Mouse (Mus musculus) hindbrain, embryonic 14.5 days (tissue): ENCODE results near the gene Hk3. TPM values are rescaled to one million over a fixed set of nuclear protein-coding genes. Genes with fewer than 3 reads are reported as not detected.

Experiments used
- ATAC-seq: fragments of 200-750 bp; cut with Nextera tagmentation; 2 replicates; pipeline ENCODE4 v1.8.0; 2017; ENCODE audit warnings: moderate number of reproducible peaks, mild to moderate bottlenecking, moderate TSS enrichment, moderate library complexity; ENCODE audit not compliant: low FRiP score
- DNase-seq: peaks from one replicate; pipeline ENCODE4 v3.0.0-alpha.2; 2015; ENCODE audit warnings: low spot score
- H3K27ac ChIP-seq: fragments of 300-500 bp; sonication (generic); 2 replicates; pipeline ENCODE4 v1.5.1; 2014; ENCODE audit warnings: mild to moderate bottlenecking, moderate library complexity
- H3K27me3 ChIP-seq: fragments of 300-500 bp; sonication (generic); 2 replicates; pipeline ENCODE4 v1.6.1; 2014; ENCODE audit warnings: mild to moderate bottlenecking, low read length, mixed read lengths; ENCODE audit not compliant: control insufficient read depth, insufficient read depth
- H3K36me3 ChIP-seq: fragments of 300-500 bp; sonication (generic); replicated peaks from 2 replicates; pipeline ENCODE4 v1.6.1; 2014; ENCODE audit not compliant: control insufficient read depth, insufficient read depth
- H3K4me1 ChIP-seq: fragments of 300-500 bp; sonication (generic); replicated peaks from 2 replicates; pipeline ENCODE4 v1.6.1; 2014; ENCODE audit warnings: antibody characterized with exemption, low read length, mixed read lengths; ENCODE audit not compliant: control insufficient read depth, insufficient read depth
- H3K4me2 ChIP-seq: fragments of 300-500 bp; sonication (generic); replicated peaks from 2 replicates; pipeline ENCODE4 v1.6.1; 2014; ENCODE audit warnings: mild to moderate bottlenecking, moderate library complexity
- H3K4me3 ChIP-seq: fragments of 300-500 bp; sonication (generic); replicated peaks from 2 replicates; pipeline ENCODE4 v1.5.1; 2014; ENCODE audit warnings: mild to moderate bottlenecking, low read length
- H3K9ac ChIP-seq: fragments of 300-500 bp; sonication (generic); 2 replicates; pipeline ENCODE4 v1.6.1; 2014
- H3K9me3 ChIP-seq: fragments of 300-500 bp; sonication (generic); 2 replicates; pipeline ENCODE4 v1.6.1; 2016; ENCODE audit warnings: low read length; ENCODE audit not compliant: control insufficient read depth
- WGBS: fragments of 180-500 bp; shearing (Covaris S2); extraction: QIAGEN DNeasy Blood & Tissue Kit; methylation state at CpG from one replicate; pipeline ENCODE4 v1.1.7; 2014; 5-methylcytosine and 5-hydroxymethylcytosine counted together
- polyA plus RNA-seq: library from polyadenylated mRNA; unstranded; fragments of >200 nt; fragmentation: Nextera tagmentation; extraction: Ambion mirVana; gene quantifications from 2 replicates; pipeline ENCODE4 v1.2.1, GENCODE M21; 2014

Gene Hk3
- polyA plus RNA-seq, 1 experiment from 2014 or later, result 0.70 TPM

- no peaks in the 10 kb centered on the region for H3K36me3 ChIP-seq
- H3K4me1 ChIP-seq, result peaks cover 32% of the 10 kb centered on the region
- H3K9ac ChIP-seq, result 0 out of 2 replicates have a peak overlapping the region, but pooled peaks have one; percentile 2
- DNase-seq, result no peak
- no peak for ATAC-seq
- H3K4me3 ChIP-seq, result no peak overlapping the region
- H3K27ac ChIP-seq, result no peak overlapping the region
- H3K4me2 ChIP-seq, result no peak overlapping the region
- WGBS, result 64% methylated on average over 5 of the region's 5 CpGs
- H3K27me3 ChIP-seq, result no peaks in the 10 kb centered on the region; the same call in none of the 2 replicates
- H3K9me3 ChIP-seq, result no peaks in the 10 kb centered on the region
Measured at GRCm38 (mm10) chr13:54968636-54969035, 52.5 kb downstream of the Hk3 start.

DNA sequence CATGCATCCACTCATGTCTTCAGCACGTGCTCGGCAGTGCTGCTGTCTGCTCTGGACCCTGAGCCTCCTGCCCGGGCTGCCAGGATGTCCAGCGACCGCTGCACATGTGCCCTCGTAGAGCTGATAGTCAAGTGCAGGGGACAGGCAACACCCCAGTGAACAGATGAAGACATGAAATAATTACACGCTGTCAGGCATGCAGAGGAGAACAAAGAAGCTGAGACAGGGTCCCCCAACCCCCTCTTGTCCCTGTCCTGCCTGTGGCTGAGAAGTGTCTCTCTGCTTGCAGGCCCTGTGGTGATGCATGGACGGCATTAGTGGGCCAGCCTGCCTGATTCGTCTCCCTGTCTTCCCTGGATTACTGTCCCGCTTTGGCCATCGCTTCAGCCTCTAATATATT lies 53.7 kb downstream of the Hk3 start:
- H3K27me3 ChIP-seq, result no peaks in the 10 kb centered on the region; the same call in none of the 2 replicates
- no peaks in the 10 kb centered on the region for H3K36me3 ChIP-seq
- WGBS, result 22% methylated on average over 11 of the region's 11 CpGs
- ATAC-seq (no peak), DNase-seq (no peak)
- H3K27ac ChIP-seq, result peak overlapping the region; percentile 60; the same call in 1 of the 2 replicates
- no peak overlapping the region for H3K9ac ChIP-seq
- H3K4me3 ChIP-seq, result no peak overlapping the region
- H3K4me1 ChIP-seq, result peaks cover 32% of the 10 kb centered on the region
- no peaks in the 10 kb centered on the region for H3K9me3 ChIP-seq
- H3K4me2 ChIP-seq, result no peak overlapping the region

- Histone ChIP-seq H3K27ac (no peak overlapping the region), H3K36me3 (no peaks in the 10 kb centered on the region), H3K27me3 (peaks cover 6% of the 10 kb centered on the region), H3K9ac (no peak overlapping the region), H3K9me3 (no peaks in the 10 kb centered on the region), H3K4me3 (no peak overlapping the region), H3K4me1 (peaks cover 28% of the 10 kb centered on the region), H3K4me2 (no peak overlapping the region)
- WGBS, result 82% methylated on average over 6 of the region's 6 CpGs
- ATAC-seq (no peak), DNase-seq (no peak)
Measured at GRCm38 (mm10) chr13:54965256-54965655, 55.9 kb downstream of the Hk3 start.

DNA sequence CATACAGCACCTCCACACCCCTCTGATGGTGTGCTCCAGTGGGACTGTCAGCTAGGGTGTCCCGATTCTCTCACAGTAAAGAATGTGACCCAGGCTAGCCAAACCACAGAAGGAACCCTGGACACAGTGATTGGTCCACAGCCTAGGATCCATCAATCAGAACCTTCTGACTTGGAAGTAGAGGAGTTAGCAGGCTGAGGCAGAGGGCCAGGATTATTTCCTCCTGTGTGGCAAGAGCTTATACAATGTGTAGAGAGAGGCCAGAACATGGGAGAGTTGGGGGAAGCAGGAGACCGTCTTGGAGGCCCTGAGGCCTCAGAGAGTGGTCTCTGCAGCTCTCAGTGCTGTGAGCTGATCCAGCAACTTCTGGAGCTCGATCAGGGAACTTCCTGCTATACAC lies 60.7 kb downstream of the Hk3 start:
- ATAC-seq (no peak), DNase-seq (no peak)
- WGBS, result 80% methylated on average over 3 of the region's 3 CpGs
- Histone ChIP-seq H3K27me3 (peaks cover 20% of the 10 kb centered on the region), H3K9me3 (no peaks in the 10 kb centered on the region), H3K4me1 (peaks cover 21% of the 10 kb centered on the region; the same call in 1 of the 2 replicates), H3K9ac (no peak overlapping the region), H3K27ac (no peak overlapping the region), H3K36me3 (no peaks in the 10 kb centered on the region), H3K4me2 (no peak overlapping the region), H3K4me3 (no peak overlapping the region)

- peaks cover 21% of the 10 kb centered on the region for H3K27me3 ChIP-seq
- no peaks in the 10 kb centered on the region for H3K36me3 ChIP-seq
- 35% methylated on average over 6 of the region's 6 CpGs for WGBS
- DNase-seq, result no peak
- H3K4me1 ChIP-seq, result peaks cover 21% of the 10 kb centered on the region; the same call in 1 of the 2 replicates
- H3K9ac ChIP-seq, result 0 out of 2 replicates have a peak overlapping the region, but pooled peaks have one; percentile 8
- H3K4me3 ChIP-seq, result no peak overlapping the region
- ATAC-seq, result no peak
- no peak overlapping the region for H3K4me2 ChIP-seq
- H3K9me3 ChIP-seq, result no peaks in the 10 kb centered on the region
- H3K27ac ChIP-seq, result peak overlapping the region; percentile 39; the same call in 1 of the 2 replicates
Measured at GRCm38 (mm10) chr13:54959842-54960241, 61.3 kb downstream of the Hk3 start.

- ATAC-seq (no peak), DNase-seq (no peak)
- 0 out of 2 replicates have a peak overlapping the region, but pooled peaks have one; percentile 8 for H3K9ac ChIP-seq
- H3K4me2 ChIP-seq, result no peak overlapping the region
- no peak overlapping the region for H3K4me3 ChIP-seq
- peak overlapping the region; percentile 39 for H3K27ac ChIP-seq
- H3K27me3 ChIP-seq, result peaks cover 27% of the 10 kb centered on the region; the same call in 1 of the 2 replicates
- 39% methylated on average over 15 of the region's 15 CpGs for WGBS
- H3K4me1 ChIP-seq, result peaks cover 21% of the 10 kb centered on the region; the same call in 1 of the 2 replicates
- no peaks in the 10 kb centered on the region for H3K9me3 ChIP-seq
- no peaks in the 10 kb centered on the region for H3K36me3 ChIP-seq
Measured at GRCm38 (mm10) chr13:54959059-54959701, 62.0 kb downstream of the Hk3 start.

DNA sequence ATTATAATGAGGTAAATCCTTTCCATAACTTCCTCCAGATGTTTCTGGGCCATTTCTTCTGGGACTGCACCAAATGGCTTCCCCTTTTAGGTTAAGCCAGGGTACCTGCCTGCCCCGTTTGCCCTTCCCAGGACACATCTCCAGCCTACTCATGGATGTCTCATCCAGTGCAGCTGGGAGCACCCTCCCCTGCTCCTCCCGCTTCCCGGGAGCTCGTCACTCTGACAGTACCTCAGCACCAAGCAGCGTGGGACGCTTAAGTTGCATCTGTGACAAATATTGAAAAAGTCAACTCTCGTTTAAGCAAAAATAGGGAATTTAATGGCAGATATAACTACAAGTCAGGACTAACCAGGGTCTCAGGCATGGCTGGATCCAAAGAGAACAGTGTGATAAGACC lies 63.9 kb downstream of the Hk3 start:
- H3K4me2 ChIP-seq, result no peak overlapping the region; the same call in 1 of the 2 replicates
- H3K9me3 ChIP-seq, result no peaks in the 10 kb centered on the region
- no peak overlapping the region for H3K4me3 ChIP-seq
- H3K27me3 ChIP-seq, result peaks cover 41% of the 10 kb centered on the region; the same call in 1 of the 2 replicates
- ATAC-seq (no peak), DNase-seq (no peak)
- no peak overlapping the region for H3K9ac ChIP-seq
- H3K36me3 ChIP-seq, result no peaks in the 10 kb centered on the region
- WGBS, result 69% methylated on average over 7 of the region's 7 CpGs
- peaks cover 22% of the 10 kb centered on the region; the same call in 1 of the 2 replicates for H3K4me1 ChIP-seq
- H3K27ac ChIP-seq, result no peak overlapping the region

Other genes with a start within 250 kb of the Hk3 start
- gene Eif4e1b, start 237.4 kb downstream of the Hk3 start, polyA plus RNA-seq, result not detected in 2 replicates
- gene Tspan17, start 232.0 kb downstream of the Hk3 start, polyA plus RNA-seq, result 72.8 and 74.1 TPM in 2 replicates
- 15.3 and 16.9 TPM in 2 replicates for gene Unc5a, start 72.0 kb downstream of the Hk3 start, polyA plus RNA-seq
- gene Uimc1, start 78.9 kb upstream of the Hk3 start, polyA plus RNA-seq, result 20.8 and 21.5 TPM in 2 replicates
- 30.9 and 33.4 TPM in 2 replicates for gene Zfp346, start 83.9 kb upstream of the Hk3 start, polyA plus RNA-seq
- gene Gm17617, start 112.2 kb upstream of the Hk3 start, polyA plus RNA-seq, result not detected in 2 replicates
- 0.92 and 1.7 TPM in 2 replicates for gene Fgfr4, start 131.3 kb upstream of the Hk3 start, polyA plus RNA-seq
- gene Nsd1, start 188.4 kb upstream of the Hk3 start, polyA plus RNA-seq, result 53.9 and 70.7 TPM in 2 replicates